ENCODE assay signal across 30 mouse cellular contexts in the genomic region with DNA sequence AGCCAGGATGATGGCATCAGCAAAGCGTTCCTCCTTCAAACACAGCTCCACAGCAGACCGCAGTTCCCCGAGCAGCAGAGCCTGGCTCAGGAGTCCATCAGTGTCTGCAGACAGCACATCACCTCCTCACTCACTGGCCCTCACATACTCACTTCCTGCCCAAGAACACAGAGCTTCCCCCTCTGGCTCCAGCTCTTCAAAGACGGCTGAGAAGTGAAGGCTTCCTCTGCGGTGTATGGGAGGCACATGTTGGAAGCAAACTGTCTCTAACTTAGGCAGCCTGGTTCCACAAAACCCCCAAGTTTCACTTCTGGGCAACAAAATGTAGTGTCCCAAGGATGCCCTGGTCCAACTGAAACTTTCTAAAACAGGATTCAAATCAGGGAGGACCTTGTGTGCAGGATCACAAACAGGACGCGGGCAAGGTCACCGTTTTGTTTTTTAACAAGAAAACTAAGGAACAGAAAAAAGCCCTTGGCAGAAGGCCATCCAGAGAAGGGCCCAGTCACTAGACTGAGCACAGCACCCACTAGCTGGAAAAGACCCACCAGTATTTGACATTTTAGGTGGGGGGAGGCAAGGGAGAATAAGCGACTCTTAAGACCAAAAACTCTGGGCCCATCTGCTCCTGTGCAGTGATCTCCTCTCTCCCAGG. TPM values are rescaled to one million over a fixed set of nuclear protein-coding genes. Genes with fewer than 3 reads are reported as not detected.
A peak's percentile ranks its signal among the peaks of the same experiment; 100 is the strongest.
DNase-seq lines count a peak whose midpoint lies in the region; ATAC-seq and TF ChIP-seq lines count a peak whose summit lies in the region.
"Had no signal": no experiment of that assay in that cellular context is flagged by ENCODE, and none has a peak within 500 bp of the region (broad histone marks: within the 10 kb centered on the region; RNA-seq: fewer than 3 reads in every experiment).

No protein-coding gene starts in this region.

- H3K4me1 ChIP-seq in spleen, adult 2 months (ENCODE audit: control insufficient read depth, insufficient read depth, insufficient read length) = no peaks in the 10 kb centered on the region
- H3K4me1 ChIP-seq in kidney, embryonic 15.5 days = no peaks in the 10 kb centered on the region
- H3K4me1 ChIP-seq: forebrain, embryonic 10.5 days; limb, embryonic 13.5 days; liver, embryonic 13.5 days; midbrain, embryonic 13.5 days; neural tube, embryonic 12.5 days had no signal

- no peak overlapping the region for H3K9ac ChIP-seq in kidney, embryonic 15.5 days
- H3K9ac ChIP-seq: hindbrain, embryonic 14.5 days; limb, embryonic 13.5 days; liver, embryonic 13.5 days; midbrain, embryonic 13.5 days; neural tube, embryonic 12.5 days had no signal

- TF ChIP-seq CTCF in spleen, adult 2 months (IDR thresholded peaks at IDR 0.05; ENCODE audit: extremely low read depth, insufficient read depth, insufficient read length, insufficient replicate concordance) = no peak

- WGBS in spleen, adult 2 months = 27% methylated on average over 9 of the region's 9 CpGs
- WGBS in kidney, embryonic 15.5 days = 73% methylated on average over 9 of the region's 9 CpGs

- TF ChIP-seq POLR2A in spleen, adult 2 months (IDR thresholded peaks at IDR 0.05; ENCODE audit: low read depth, low read length) = no peak

- no peaks in the 10 kb centered on the region for H3K9me3 ChIP-seq in kidney, embryonic 15.5 days (replicated peaks)
- H3K9me3 ChIP-seq: limb, embryonic 13.5 days; liver, embryonic 13.5 days; midbrain, embryonic 13.5 days; neural tube, embryonic 12.5 days had no signal

- H3K36me3 ChIP-seq in spleen, adult 2 months (ENCODE audit: control insufficient read depth, insufficient read depth, low read length) = no peaks in the 10 kb centered on the region
- H3K36me3 ChIP-seq in kidney, embryonic 15.5 days = no peaks in the 10 kb centered on the region
- H3K36me3 ChIP-seq: forebrain, embryonic 10.5 days; limb, embryonic 13.5 days; liver, embryonic 13.5 days; midbrain, embryonic 13.5 days; neural tube, embryonic 12.5 days had no signal

- peak overlapping the region; percentile 30; the same call in 1 of the 2 replicates for H3K27ac ChIP-seq in spleen, adult 2 months (ENCODE audit: insufficient read depth, low read length)
- H3K27ac ChIP-seq in kidney, embryonic 15.5 days = no peak overlapping the region
- H3K27ac ChIP-seq: forebrain, embryonic 10.5 days; hindbrain, embryonic 14.5 days; limb, embryonic 13.5 days; liver, embryonic 13.5 days; midbrain, embryonic 13.5 days; neural tube, embryonic 12.5 days; stomach, postnatal 0 days had no signal

- ATAC-seq in megakaryocyte progenitor cell, adult 5-6 weeks (replicated peaks; ENCODE audit: poor library complexity) = peak; percentile 83
- ATAC-seq in kidney, embryonic 15.5 days (replicated peaks; ENCODE audit: low FRiP score) = no peak
- ATAC-seq: CD4-positive, CD25-positive, alpha-beta regulatory T cell, adult 4 months; forebrain, embryonic 16.5 days; midbrain, embryonic 13.5 days had no signal

- H3K4me3 ChIP-seq in spleen, adult 2 months (ENCODE audit: extremely low read depth, insufficient read depth, insufficient read length) = peak overlapping the region; percentile 15; the same call in 1 of the 2 replicates
- H3K4me3 ChIP-seq in kidney, embryonic 15.5 days (replicated peaks) = no peak overlapping the region
- H3K4me3 ChIP-seq: forebrain, embryonic 10.5 days; limb, embryonic 13.5 days; liver, embryonic 13.5 days; megakaryocyte, embryonic 14.5 days; midbrain, embryonic 13.5 days; neural tube, embryonic 12.5 days had no signal

- no peak overlapping the region for H3K4me2 ChIP-seq in kidney, embryonic 15.5 days
- H3K4me2 ChIP-seq: hindbrain, embryonic 14.5 days; limb, embryonic 13.5 days; liver, embryonic 13.5 days; midbrain, embryonic 13.5 days; neural tube, embryonic 12.5 days had no signal

- intact Hi-C loops in left cerebral cortex, postnatal 14 days (cut with DNase I) = no loop called here

- DNase-seq in adrenal gland, adult (ENCODE audit: inconsistent age in 2 of 2, low spot score in 1 of 2) = peak; percentile 31 to 75
- DNase-seq in adrenal gland, postnatal 4 days (ENCODE audit: low spot score in 2 of 2) = no peak
- DNase-seq in spleen, adult 2 months (ENCODE audit: low read depth in 1 of 2, low spot score in 2 of 2) = no peak
- no peak for DNase-seq in spleen, postnatal 10 days (ENCODE audit: low spot score in 2 of 2)
- DNase-seq in thymus, postnatal 25 days = peak; percentile 61
- no peak for DNase-seq in left cerebral cortex, postnatal 14 days (ENCODE audit: low spot score in 2 of 2)
- DNase-seq: cerebellum, adult 9-10 months; gastrocnemius, postnatal 14 days; kidney, adult 9 months; kidney, postnatal 36 days; liver, embryonic 13.5 days; lung, adult 2 months; lung, postnatal 14 days had no signal

- no peaks in the 10 kb centered on the region for H3K27me3 ChIP-seq in spleen, adult 2 months (ENCODE audit: control insufficient read depth, insufficient read depth, low read length)
- no peaks in the 10 kb centered on the region; the same call in 1 of the 2 replicates for H3K27me3 ChIP-seq in kidney, embryonic 15.5 days
- H3K27me3 ChIP-seq: limb, embryonic 13.5 days; liver, embryonic 13.5 days; neural tube, embryonic 12.5 days had no signal

RNA-seq across cellular contexts. Expression of gene Sec31b, which starts 20.0 kb away (rescaled TPM):
- total RNA-seq in adrenal gland, postnatal 4 days (2021) = 1 to 10 TPM; 4.5 to 5.8 TPM
- 5.4 and 7.0 TPM in 2 replicates for polyA plus RNA-seq in spleen, adult 2 months (2012; rRNA removed)
- total RNA-seq in megakaryocyte progenitor cell, adult 5-6 weeks (2015) = 0.52 and 0.54 TPM in 2 replicates
- 1.4 and 3.9 TPM in 2 replicates for total RNA-seq in megakaryocyte progenitor cell, adult 5-6 weeks (2017)
- polyA plus RNA-seq in kidney, embryonic 15.5 days (2015; fragmentation: Nextera tagmentation; extraction: Ambion mirVana) = 1.1 and 1.3 TPM in 2 replicates
- total RNA-seq in left cerebral cortex, postnatal 14 days (2021) = under 1 TPM; 0.30 to 0.33 TPM

RNA-seq across cellular contexts. Expression of gene Gm20538, which starts 27.0 kb away (rescaled TPM):
- not detected for total RNA-seq in adrenal gland, postnatal 4 days (2021)
- polyA plus RNA-seq in spleen, adult 2 months (2012; rRNA removed) = not detected in 2 replicates
- 2.2 TPM in 1 of 2 replicates, not detected in the other for total RNA-seq in megakaryocyte progenitor cell, adult 5-6 weeks (2015)
- total RNA-seq in megakaryocyte progenitor cell, adult 5-6 weeks (2017) = not detected in 2 replicates
- polyA plus RNA-seq in kidney, embryonic 15.5 days (2015; fragmentation: Nextera tagmentation; extraction: Ambion mirVana) = not detected in 2 replicates
- not detected for total RNA-seq in left cerebral cortex, postnatal 14 days (2021)
- total RNA-seq: gastrocnemius, postnatal 14 days; heart, adult 8-10 months; heart, postnatal 25 days; left cerebral cortex, postnatal 25 days had no signal
- polyA plus RNA-seq: CD4-positive, CD25-positive, alpha-beta regulatory T cell, adult 4 months; embryonic facial prominence, embryonic 11.5 days; forebrain, embryonic 10.5 days; forebrain, embryonic 16.5 days; heart, embryonic 14.5 days; hindbrain, embryonic 14.5 days; intestine, embryonic 14.5 days; limb, embryonic 13.5 days; liver, embryonic 13.5 days; lung, adult 2 months; midbrain, embryonic 13.5 days; neural tube, embryonic 12.5 days; stomach, postnatal 0 days had no signal

RNA-seq across cellular contexts. Expression of gene Ndufb8, which starts 29.6 kb away (rescaled TPM):
- 100 to 1,000 TPM; 411 to 441 TPM for total RNA-seq in adrenal gland, postnatal 4 days (2021)
- 149 and 177 TPM in 2 replicates for polyA plus RNA-seq in spleen, adult 2 months (2012; rRNA removed)
- total RNA-seq in megakaryocyte progenitor cell, adult 5-6 weeks (2015) = 361 and 370 TPM in 2 replicates
- total RNA-seq in megakaryocyte progenitor cell, adult 5-6 weeks (2017) = 243 and 315 TPM in 2 replicates
- 599 and 609 TPM in 2 replicates for polyA plus RNA-seq in kidney, embryonic 15.5 days (2015; fragmentation: Nextera tagmentation; extraction: Ambion mirVana)
- 100 to 1,000 TPM; 408 to 415 TPM for total RNA-seq in left cerebral cortex, postnatal 14 days (2021)

RNA-seq across cellular contexts. Expression of gene Wnt8b, which starts 32.4 kb away (rescaled TPM):
- total RNA-seq in adrenal gland, postnatal 4 days (2021) = under 1 TPM; 0.08 to 0.14 TPM
- not detected in 2 replicates for polyA plus RNA-seq in spleen, adult 2 months (2012; rRNA removed)
- total RNA-seq in megakaryocyte progenitor cell, adult 5-6 weeks (2015) = not detected in 2 replicates
- not detected in 2 replicates for total RNA-seq in megakaryocyte progenitor cell, adult 5-6 weeks (2017)
- 2.6 and 3.4 TPM in 2 replicates for polyA plus RNA-seq in kidney, embryonic 15.5 days (2015; fragmentation: Nextera tagmentation; extraction: Ambion mirVana)
- not detected for total RNA-seq in left cerebral cortex, postnatal 14 days (2021)
- total RNA-seq: gastrocnemius, postnatal 14 days; heart, postnatal 25 days; left cerebral cortex, postnatal 25 days had no signal
- polyA plus RNA-seq: CD4-positive, CD25-positive, alpha-beta regulatory T cell, adult 4 months; heart, embryonic 14.5 days; hindbrain, embryonic 14.5 days; intestine, embryonic 14.5 days; liver, embryonic 13.5 days; lung, adult 2 months; stomach, postnatal 0 days had no signal

RNA-seq across cellular contexts. Expression of gene Hif1an, which starts 37.0 kb away (rescaled TPM):
- total RNA-seq in adrenal gland, postnatal 4 days (2021) = 10 to 100 TPM; 45.1 to 45.5 TPM
- 12.2 TPM in 2 replicates for polyA plus RNA-seq in spleen, adult 2 months (2012; rRNA removed)
- 5.6 and 6.7 TPM in 2 replicates for total RNA-seq in megakaryocyte progenitor cell, adult 5-6 weeks (2015)
- total RNA-seq in megakaryocyte progenitor cell, adult 5-6 weeks (2017) = 6.6 and 9.4 TPM in 2 replicates
- polyA plus RNA-seq in kidney, embryonic 15.5 days (2015; fragmentation: Nextera tagmentation; extraction: Ambion mirVana) = 32.4 and 32.5 TPM in 2 replicates
- total RNA-seq in left cerebral cortex, postnatal 14 days (2021) = 10 to 100 TPM; 31.7 to 34.6 TPM

Comparison
In these comparisons a context has a peak if more than half of its experiments do, and no peak if none do; other contexts are left out.
1. DNase-seq: peak in adrenal gland, adult (2 of 2) and thymus, postnatal 25 days (single experiment); none in adrenal gland, postnatal 4 days (0 of 2), spleen, adult 2 months (0 of 2), spleen, postnatal 10 days (0 of 2) and left cerebral cortex, postnatal 14 days (0 of 2).